Mouse (Mus musculus): ENCODE data around the gene Nudt3.

GRCm38 (mm10) chr17:27546574-27547085, 76.7 kb downstream of the Nudt3 start:
- no peak for TF ChIP-seq CTCF (IDR thresholded peaks at IDR 0.05)
- no peak for TF ChIP-seq EP300 (IDR thresholded peaks at IDR 0.05)
